In the genomic region with DNA sequence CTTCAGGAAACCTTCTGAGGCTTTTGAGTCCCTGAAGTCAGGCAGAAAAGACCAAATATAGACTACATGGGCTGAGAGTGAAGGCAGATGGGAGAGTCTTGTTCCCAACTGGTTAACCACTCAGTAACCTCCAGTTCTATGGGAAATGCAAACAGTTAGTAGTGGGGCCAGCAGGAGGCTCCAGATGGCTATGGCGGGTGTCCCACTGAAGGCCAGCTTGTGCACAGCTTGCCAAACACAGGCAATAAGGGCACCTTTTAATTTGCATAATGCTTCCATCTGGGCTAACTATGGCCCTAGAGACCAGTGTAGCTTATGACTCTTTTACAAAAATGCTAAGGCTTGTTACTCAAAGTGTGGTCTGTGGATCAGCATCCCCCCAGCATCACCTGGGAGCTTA, we compare ENCODE assay signal across 11 mouse cellular contexts.
DNase-seq lines count a peak whose midpoint lies in the region; ATAC-seq and TF ChIP-seq lines count a peak whose summit lies in the region.
"Had no signal": no experiment of that assay in that cellular context is flagged by ENCODE, and none has a peak within 500 bp of the region (broad histone marks: within the 10 kb centered on the region; RNA-seq: fewer than 3 reads in every experiment).

No protein-coding gene starts in this region.

- no peak overlapping the region for H3K4me3 ChIP-seq in gastrocnemius, adult 2 months
- H3K4me3 ChIP-seq in neural tube, embryonic 14.5 days (ENCODE audit: low read depth, low read length): no peak overlapping the region
- H3K4me3 ChIP-seq in forebrain, postnatal 0 days (ENCODE audit: low read depth, low read length): no peak overlapping the region
- H3K4me3 ChIP-seq in lung, postnatal 0 days (ENCODE audit: low read depth, low read length): no peak overlapping the region
- H3K4me3 ChIP-seq: erythroblast, embryonic 14.5 days; limb, embryonic 15.5 days had no signal

- no peak overlapping the region for H3K4me2 ChIP-seq in neural tube, embryonic 14.5 days (ENCODE audit: low read depth, low read length)
- no peak overlapping the region for H3K4me2 ChIP-seq in forebrain, postnatal 0 days (ENCODE audit: low read depth)
- H3K4me2 ChIP-seq in lung, postnatal 0 days (replicated peaks; ENCODE audit: low read depth, low read length): no peak overlapping the region
- H3K4me2 ChIP-seq: limb, embryonic 15.5 days had no signal

- WGBS in neural tube, embryonic 14.5 days: 25% methylated on average over 1 of the region's 1 CpGs
- 45% methylated on average over 1 of the region's 1 CpGs for WGBS in forebrain, postnatal 0 days
- WGBS in lung, postnatal 0 days: 53% methylated on average over 1 of the region's 1 CpGs

- peak; percentile 15 for DNase-seq in gastrocnemius, adult 2 months
- DNase-seq in gastrocnemius, postnatal 10 days: no peak
- DNase-seq in neural tube, embryonic 10.5 days (ENCODE audit: extremely low spot score, low spot score): no peak
- DNase-seq in forebrain, postnatal 0 days: peak; percentile 87
- peak; percentile 29 for DNase-seq in retina, embryonic 14.5 days (ENCODE audit: low spot score)
- DNase-seq in lung, postnatal 0 days (ENCODE audit: low spot score): no peak
- DNase-seq in natural killer cell, adult 2 months (ENCODE audit: low spot score in 2 of 2): no peak
- DNase-seq: kidney, postnatal 10 days had no signal

- TF ChIP-seq EP300 in lung, postnatal 0 days (IDR thresholded peaks at IDR 0.05): no peak

- ATAC-seq in neural tube, embryonic 14.5 days (ENCODE audit: low read depth): peak; percentile 60; the same call in 1 of the 2 replicates
- ATAC-seq in forebrain, postnatal 0 days: peak; percentile 86
- ATAC-seq in lung, postnatal 0 days: no peak

- no peak for TF ChIP-seq CTCF in gastrocnemius, adult 2 months (IDR thresholded peaks at IDR 0.05)
- TF ChIP-seq CTCF in forebrain, postnatal 0 days (IDR thresholded peaks at IDR 0.05; ENCODE audit: low read depth): peak; percentile 22; the same call in 1 of the 2 replicates
- no peak for TF ChIP-seq CTCF in lung, postnatal 0 days (IDR thresholded peaks at IDR 0.05)

- H3K27me3 ChIP-seq in neural tube, embryonic 14.5 days (ENCODE audit: control insufficient read depth, insufficient read depth, low read length): no peaks in the 10 kb centered on the region
- H3K27me3 ChIP-seq in forebrain, postnatal 0 days (ENCODE audit: insufficient read depth, low read length): no peaks in the 10 kb centered on the region
- no peaks in the 10 kb centered on the region for H3K27me3 ChIP-seq in lung, postnatal 0 days (replicated peaks; ENCODE audit: insufficient read depth, low read length)
- H3K27me3 ChIP-seq: limb, embryonic 15.5 days had no signal

- no peak overlapping the region for H3K27ac ChIP-seq in gastrocnemius, adult 2 months
- H3K27ac ChIP-seq in neural tube, embryonic 14.5 days (ENCODE audit: low read depth, low read length): no peak overlapping the region
- H3K27ac ChIP-seq in forebrain, postnatal 0 days (ENCODE audit: low read depth, low read length): no peak overlapping the region
- no peak overlapping the region for H3K27ac ChIP-seq in lung, postnatal 0 days (ENCODE audit: low read length)
- H3K27ac ChIP-seq: limb, embryonic 15.5 days had no signal

- no peaks in the 10 kb centered on the region for H3K9me3 ChIP-seq in neural tube, embryonic 14.5 days (ENCODE audit: control insufficient read depth, low read length)
- no peaks in the 10 kb centered on the region for H3K9me3 ChIP-seq in forebrain, postnatal 0 days (ENCODE audit: low read length)
- no peaks in the 10 kb centered on the region for H3K9me3 ChIP-seq in lung, postnatal 0 days (ENCODE audit: low read length)
- H3K9me3 ChIP-seq: limb, embryonic 15.5 days had no signal

- H3K9ac ChIP-seq in neural tube, embryonic 14.5 days (replicated peaks; ENCODE audit: low read depth, low read length): no peak overlapping the region
- no peak overlapping the region for H3K9ac ChIP-seq in forebrain, postnatal 0 days
- H3K9ac ChIP-seq in lung, postnatal 0 days (replicated peaks; ENCODE audit: low read depth): no peak overlapping the region
- H3K9ac ChIP-seq: limb, embryonic 15.5 days had no signal

- intact Hi-C loops in gastrocnemius, adult 2 months (cut with DNase I): loop anchor here (5.0 kb wide), 1 partner anchor 61 kb away; the partner anchor contains the start of gene Tgfbr1

- no peaks in the 10 kb centered on the region for H3K36me3 ChIP-seq in neural tube, embryonic 14.5 days (ENCODE audit: control insufficient read depth, insufficient read depth, low read length)
- H3K36me3 ChIP-seq in forebrain, postnatal 0 days (ENCODE audit: insufficient read depth): no peaks in the 10 kb centered on the region
- no peaks in the 10 kb centered on the region for H3K36me3 ChIP-seq in lung, postnatal 0 days (ENCODE audit: insufficient read depth, low read length)
- H3K36me3 ChIP-seq: limb, embryonic 15.5 days had no signal

- H3K4me1 ChIP-seq in neural tube, embryonic 14.5 days (ENCODE audit: control insufficient read depth, insufficient read depth, low read length): no peaks in the 10 kb centered on the region
- no peaks in the 10 kb centered on the region for H3K4me1 ChIP-seq in forebrain, postnatal 0 days (ENCODE audit: insufficient read depth)
- H3K4me1 ChIP-seq in lung, postnatal 0 days (ENCODE audit: insufficient read depth, low read depth, low read length): peaks cover 17% of the 10 kb centered on the region

Comparison
In these comparisons a context has a peak if more than half of its experiments do, and no peak if none do; other contexts are left out.
1. DNase-seq: peak in gastrocnemius, adult 2 months (single experiment), forebrain, postnatal 0 days (single experiment) and retina, embryonic 14.5 days (single experiment); none in gastrocnemius, postnatal 10 days (single experiment), neural tube, embryonic 10.5 days (single experiment), lung, postnatal 0 days (single experiment) and natural killer cell, adult 2 months (0 of 2).